Mouse (Mus musculus): Measurements from ENCODE around the gene Fhit. TPM values are rescaled to one million over a fixed set of nuclear protein-coding genes. Genes with fewer than 3 reads are reported as not detected.

Gene Fhit
- polyA plus RNA-seq (2016; fragmentation: Nextera tagmentation; extraction: Ambion mirVana), result 5.3 and 6.7 TPM in 2 replicates

GRCm38 (mm10) chr14:11161751-11162231 lies at the start of gene Fhit:
Gene Fhit (minus strand): TSS chr14:11162035.
- Histone ChIP-seq H3K4me3 (peak within 1 kb of the TSS; percentile 68), H3K36me3 (no peaks in the 10 kb centered on the region), H3K27ac (replicated peaks) (peak within 1 kb of the TSS; percentile 39; the same call in 1 of the 2 replicates), H3K9me3 (no peaks in the 10 kb centered on the region), H3K4me2 (replicated peaks) (peak within 1 kb of the TSS; percentile 79), H3K9ac (replicated peaks) (peak within 1 kb of the TSS; percentile 61), H3K4me1 (no peaks in the 10 kb centered on the region), H3K27me3 (no peaks in the 10 kb centered on the region)
- 1% methylated on average over 28 of the region's 28 CpGs for WGBS
- ATAC-seq (ENCODE audit: low FRiP score, low read depth), result peak; percentile 96

GRCm38 (mm10) chr14:11206786-11207185 lies 45.0 kb upstream of the Fhit start:
- Histone ChIP-seq H3K4me1 (no peaks in the 10 kb centered on the region), H3K27ac (replicated peaks) (no peak overlapping the region)
- WGBS, result 58% methylated on average over 2 of the region's 2 CpGs

GRCm38 (mm10) chr14:11160806-11161450 lies 907 bp downstream of the Fhit start:
- 6% methylated on average over 17 of the region's 17 CpGs for WGBS
- Histone ChIP-seq H3K4me2 (replicated peaks) (peak overlapping the region; percentile 79), H3K9ac (replicated peaks) (peak overlapping the region; percentile 61; the same call in 1 of the 2 replicates), H3K4me3 (peak overlapping the region; percentile 68), H3K27ac (replicated peaks) (peak overlapping the region; percentile 26; the same call in 1 of the 2 replicates), H3K27me3 (no peaks in the 10 kb centered on the region), H3K36me3 (no peaks in the 10 kb centered on the region), H3K9me3 (no peaks in the 10 kb centered on the region), H3K4me1 (no peaks in the 10 kb centered on the region)
- ATAC-seq (ENCODE audit: low FRiP score, low read depth), result peak; percentile 87

More at GRCm38 (mm10) chr14:11206786-11207185, 45.0 kb upstream of the Fhit start:
- Histone ChIP-seq H3K9me3 (no peaks in the 10 kb centered on the region), H3K36me3 (no peaks in the 10 kb centered on the region), H3K9ac (replicated peaks) (no peak overlapping the region), H3K4me3 (no peak overlapping the region), H3K27me3 (no peaks in the 10 kb centered on the region), H3K4me2 (replicated peaks) (no peak overlapping the region)
- ATAC-seq (ENCODE audit: low FRiP score, low read depth), result no peak

- Histone ChIP-seq H3K4me3 (no peak overlapping the region), H3K9me3 (no peaks in the 10 kb centered on the region), H3K27ac (replicated peaks) (no peak overlapping the region), H3K4me1 (no peaks in the 10 kb centered on the region), H3K9ac (replicated peaks) (no peak overlapping the region), H3K27me3 (no peaks in the 10 kb centered on the region), H3K36me3 (no peaks in the 10 kb centered on the region), H3K4me2 (replicated peaks) (no peak overlapping the region)
- ATAC-seq (ENCODE audit: low FRiP score, low read depth), result no peak
- WGBS, result 90% methylated on average over 11 of the region's 11 CpGs
Observed at GRCm38 (mm10) chr14:11159641-11160040, 2.2 kb downstream of the Fhit start.

- WGBS, result 78% methylated on average over 7 of the region's 7 CpGs
- Histone ChIP-seq H3K4me3 (no peak overlapping the region), H3K4me1 (no peaks in the 10 kb centered on the region), H3K4me2 (replicated peaks) (no peak overlapping the region), H3K27me3 (no peaks in the 10 kb centered on the region), H3K9ac (replicated peaks) (no peak overlapping the region), H3K9me3 (no peaks in the 10 kb centered on the region), H3K27ac (replicated peaks) (no peak overlapping the region), H3K36me3 (no peaks in the 10 kb centered on the region)
- no peak for ATAC-seq (ENCODE audit: low FRiP score, low read depth)
Observed at GRCm38 (mm10) chr14:11159021-11159420, 2.8 kb downstream of the Fhit start.

- WGBS, result 83% methylated on average over 3 of the region's 3 CpGs
- no peak overlapping the region for H3K4me3 ChIP-seq
- no peak overlapping the region for H3K9ac ChIP-seq (replicated peaks)
- no peak overlapping the region for H3K27ac ChIP-seq (replicated peaks)
- no peaks in the 10 kb centered on the region for H3K27me3 ChIP-seq
- no peak overlapping the region for H3K4me2 ChIP-seq (replicated peaks)
- no peaks in the 10 kb centered on the region for H3K9me3 ChIP-seq
- H3K4me1 ChIP-seq, result no peaks in the 10 kb centered on the region
- ATAC-seq (ENCODE audit: low FRiP score, low read depth), result no peak
- no peaks in the 10 kb centered on the region for H3K36me3 ChIP-seq
Observed at GRCm38 (mm10) chr14:11157741-11158140, 4.1 kb downstream of the Fhit start.

GRCm38 (mm10) chr14:11151634-11152321 lies 10.1 kb downstream of the Fhit start:
- 78% methylated on average over 9 of the region's 9 CpGs for WGBS
- H3K9ac ChIP-seq (replicated peaks), result no peak overlapping the region
- ATAC-seq (ENCODE audit: low FRiP score, low read depth), result no peak

GRCm38 (mm10) chr14:11133787-11134735 lies 27.8 kb downstream of the Fhit start:
- Histone ChIP-seq H3K9ac (replicated peaks) (no peak overlapping the region), H3K9me3 (no peaks in the 10 kb centered on the region), H3K27ac (replicated peaks) (no peak overlapping the region), H3K36me3 (no peaks in the 10 kb centered on the region), H3K4me2 (replicated peaks) (no peak overlapping the region), H3K27me3 (no peaks in the 10 kb centered on the region), H3K4me1 (no peaks in the 10 kb centered on the region), H3K4me3 (no peak overlapping the region)
- WGBS, result 87% methylated on average over 12 of the region's 12 CpGs
- no peak for ATAC-seq (ENCODE audit: low FRiP score, low read depth)

More at GRCm38 (mm10) chr14:11151634-11152321, 10.1 kb downstream of the Fhit start:
- Histone ChIP-seq H3K27me3 (no peaks in the 10 kb centered on the region), H3K4me2 (replicated peaks) (no peak overlapping the region), H3K4me3 (no peak overlapping the region), H3K4me1 (no peaks in the 10 kb centered on the region), H3K27ac (replicated peaks) (no peak overlapping the region), H3K9me3 (no peaks in the 10 kb centered on the region), H3K36me3 (no peaks in the 10 kb centered on the region)

GRCm38 (mm10) chr14:11132637-11133474 lies 29.0 kb downstream of the Fhit start:
- no peaks in the 10 kb centered on the region for H3K27me3 ChIP-seq
- no peaks in the 10 kb centered on the region for H3K4me1 ChIP-seq
- no peak overlapping the region for H3K9ac ChIP-seq (replicated peaks)
- no peaks in the 10 kb centered on the region for H3K9me3 ChIP-seq
- WGBS, result 92% methylated on average over 6 of the region's 6 CpGs
- no peak overlapping the region for H3K27ac ChIP-seq (replicated peaks)
- no peak for ATAC-seq (ENCODE audit: low FRiP score, low read depth)
- no peaks in the 10 kb centered on the region for H3K36me3 ChIP-seq
- no peak overlapping the region for H3K4me3 ChIP-seq
- H3K4me2 ChIP-seq (replicated peaks), result no peak overlapping the region

- no peak overlapping the region for H3K9ac ChIP-seq (replicated peaks)
- no peak for ATAC-seq (ENCODE audit: low FRiP score, low read depth)
- WGBS, result 72% methylated on average over 11 of the region's 11 CpGs
- no peak overlapping the region for H3K4me3 ChIP-seq
- H3K36me3 ChIP-seq, result no peaks in the 10 kb centered on the region
- H3K4me1 ChIP-seq, result no peaks in the 10 kb centered on the region
- no peaks in the 10 kb centered on the region for H3K9me3 ChIP-seq
- H3K27me3 ChIP-seq, result no peaks in the 10 kb centered on the region
- no peak overlapping the region for H3K4me2 ChIP-seq (replicated peaks)
- H3K27ac ChIP-seq (replicated peaks), result no peak overlapping the region
Observed at GRCm38 (mm10) chr14:11125096-11125495, 36.7 kb downstream of the Fhit start.

- 88% methylated on average over 6 of the region's 6 CpGs for WGBS
- no peak overlapping the region for H3K4me2 ChIP-seq (replicated peaks)
- no peaks in the 10 kb centered on the region for H3K27me3 ChIP-seq
- no peak overlapping the region for H3K4me3 ChIP-seq
- no peak overlapping the region for H3K9ac ChIP-seq (replicated peaks)
- H3K36me3 ChIP-seq, result no peaks in the 10 kb centered on the region
- H3K27ac ChIP-seq (replicated peaks), result no peak overlapping the region
- H3K9me3 ChIP-seq, result no peaks in the 10 kb centered on the region
- no peak for ATAC-seq (ENCODE audit: low FRiP score, low read depth)
- H3K4me1 ChIP-seq, result no peaks in the 10 kb centered on the region
Observed at GRCm38 (mm10) chr14:11119076-11119475, 42.8 kb downstream of the Fhit start.
